16 mouse cellular contexts compared by ENCODE assay signal in genomic region chr10:42036846-42037245, GRCm38 (mm10). TPM values are rescaled to one million over a fixed set of nuclear protein-coding genes. Genes with fewer than 3 reads are reported as not detected.
DNase-seq lines count a peak whose midpoint lies in the region; ATAC-seq lines count a peak whose summit lies in the region.
"Had no signal": no experiment of that assay in that cellular context is flagged by ENCODE, and none has a peak within 500 bp of the region (broad histone marks: within the 10 kb centered on the region; RNA-seq: fewer than 3 reads in every experiment).

No protein-coding gene starts in this region.

- H3K4me1 ChIP-seq in heart, embryonic 11.5 days (ENCODE audit: control insufficient read depth, insufficient read depth, low read length): peaks cover 6% of the 10 kb centered on the region; the same call in 1 of the 2 replicates
- peaks cover 33% of the 10 kb centered on the region for H3K4me1 ChIP-seq in embryonic facial prominence, embryonic 15.5 days
- H3K4me1 ChIP-seq: hindbrain, embryonic 15.5 days had no signal

- no peak overlapping the region; the same call in 1 of the 2 replicates for H3K4me2 ChIP-seq in heart, embryonic 11.5 days
- H3K4me2 ChIP-seq in embryonic facial prominence, embryonic 15.5 days (replicated peaks): no peak overlapping the region
- H3K4me2 ChIP-seq: embryonic facial prominence, embryonic 12.5 days; hindbrain, embryonic 15.5 days had no signal

- H3K4me3 ChIP-seq in heart, embryonic 11.5 days (ENCODE audit: low read depth, low read length): no peak overlapping the region
- no peak overlapping the region for H3K4me3 ChIP-seq in embryonic facial prominence, embryonic 15.5 days (replicated peaks)
- H3K4me3 ChIP-seq: embryonic facial prominence, embryonic 12.5 days; hindbrain, embryonic 15.5 days had no signal

- ATAC-seq in heart, embryonic 11.5 days (replicated peaks; ENCODE audit: insufficient number of reproducible peaks, low FRiP score, low TSS enrichment): no peak
- peak; percentile 60; the same call in 1 of the 2 replicates for ATAC-seq in embryonic facial prominence, embryonic 15.5 days (ENCODE audit: insufficient number of reproducible peaks, low FRiP score, low TSS enrichment, low read depth)
- ATAC-seq: intestine, embryonic 16.5 days had no signal

- H3K36me3 ChIP-seq in heart, embryonic 11.5 days (ENCODE audit: control insufficient read depth, insufficient read depth, low read length): no peaks in the 10 kb centered on the region
- no peaks in the 10 kb centered on the region for H3K36me3 ChIP-seq in embryonic facial prominence, embryonic 15.5 days
- H3K36me3 ChIP-seq: embryonic facial prominence, embryonic 12.5 days; hindbrain, embryonic 15.5 days had no signal

- WGBS in heart, embryonic 11.5 days (ENCODE audit: insufficient replicate concordance): 26% methylated on average over 4 of the region's 4 CpGs
- WGBS in embryonic facial prominence, embryonic 15.5 days: 29% methylated on average over 4 of the region's 4 CpGs

- H3K27me3 ChIP-seq in heart, embryonic 11.5 days (ENCODE audit: control insufficient read depth, insufficient read depth, low read length): peaks cover 17% of the 10 kb centered on the region
- H3K27me3 ChIP-seq in embryonic facial prominence, embryonic 15.5 days: no peaks in the 10 kb centered on the region
- H3K27me3 ChIP-seq: embryonic facial prominence, embryonic 12.5 days; hindbrain, embryonic 15.5 days had no signal

- peak overlapping the region; percentile 30; the same call in 1 of the 2 replicates for H3K27ac ChIP-seq in heart, embryonic 11.5 days (ENCODE audit: low read depth, low read length)
- H3K27ac ChIP-seq in embryonic facial prominence, embryonic 15.5 days (replicated peaks): peak overlapping the region; percentile 29; the same call in 1 of the 2 replicates
- H3K27ac ChIP-seq: embryonic facial prominence, embryonic 12.5 days; hindbrain, embryonic 15.5 days had no signal

- no peak overlapping the region for H3K9ac ChIP-seq in heart, embryonic 11.5 days (ENCODE audit: low read depth, low read length)
- H3K9ac ChIP-seq in embryonic facial prominence, embryonic 15.5 days: no peak overlapping the region
- H3K9ac ChIP-seq: embryonic facial prominence, embryonic 12.5 days; hindbrain, embryonic 15.5 days had no signal

- H3K9me3 ChIP-seq in heart, embryonic 11.5 days (replicated peaks; ENCODE audit: control insufficient read depth, low read length): no peaks in the 10 kb centered on the region
- H3K9me3 ChIP-seq in embryonic facial prominence, embryonic 15.5 days (replicated peaks): no peaks in the 10 kb centered on the region
- H3K9me3 ChIP-seq: embryonic facial prominence, embryonic 12.5 days; hindbrain, embryonic 15.5 days had no signal

- no peak for DNase-seq in heart, postnatal 4 days
- peak; percentile 28 for DNase-seq in kidney, postnatal 10 days
- no peak for DNase-seq in kidney, postnatal 4 days
- DNase-seq in NIH3T3 (ENCODE audit: low read depth): peak; percentile 36
- DNase-seq in thymus, postnatal 10 days (ENCODE audit: low spot score in 2 of 2): no peak
- DNase-seq in left cerebral cortex, adult 11 months (ENCODE audit: low spot score): no peak
- DNase-seq: cerebellum, adult 9-11 months; gastrocnemius, postnatal 25 days; right cerebral cortex, postnatal 4 days; thymus, postnatal 36 days had no signal

RNA-seq across cellular contexts. Expression of gene Armc2, which starts 18.6 kb away (rescaled TPM):
- 0.82 and 0.86 TPM in 2 replicates for polyA plus RNA-seq in heart, embryonic 11.5 days (2014; fragmentation: Nextera tagmentation; extraction: Ambion mirVana)
- total RNA-seq in heart, postnatal 4 days (2021): 1 to 10 TPM; 1.2 to 1.6 TPM
- polyA plus RNA-seq in embryonic facial prominence, embryonic 15.5 days (2015; fragmentation: Nextera tagmentation; extraction: Ambion mirVana): 5.1 and 5.2 TPM in 2 replicates
- polyA plus RNA-seq: liver, adult 2 months had no signal

Comparison
In these comparisons a context has a peak if more than half of its experiments do, and no peak if none do; other contexts are left out.
1. DNase-seq: peak in kidney, postnatal 10 days (single experiment) and NIH3T3 (single experiment); none in heart, postnatal 4 days (single experiment), kidney, postnatal 4 days (0 of 2), thymus, postnatal 10 days (0 of 2) and left cerebral cortex, adult 11 months (single experiment).